Mouse (Mus musculus): ENCODE data around the gene Anxa1. TPM values are rescaled to one million over a fixed set of nuclear protein-coding genes. Genes with fewer than 3 reads are reported as not detected.

Gene Anxa1
- total and polyA plus RNA-seq, 2 experiments from 2014 or later = 17.4 to 52.2 TPM

DNA sequence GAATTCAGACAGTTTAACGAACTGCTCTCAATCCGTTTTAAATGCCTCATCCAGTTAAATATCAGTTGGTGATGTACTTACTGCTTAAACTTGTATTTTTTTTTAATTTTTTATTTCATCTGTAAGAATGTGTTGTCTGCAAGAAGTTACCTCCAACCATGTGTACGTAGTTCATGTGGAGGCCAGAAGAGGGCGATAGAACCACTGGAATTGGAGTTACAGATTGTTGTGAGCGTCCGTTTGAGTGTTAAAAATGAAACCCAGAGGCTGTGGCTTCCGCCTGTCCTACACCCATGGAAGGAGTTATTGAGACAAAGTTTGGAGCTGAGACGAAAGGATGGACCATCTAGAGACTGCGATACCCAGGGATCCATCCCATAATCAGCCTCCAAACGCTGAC is 27.5 kb downstream of the Anxa1 start:
- WGBS = 65% methylated on average over 10 of the region's 10 CpGs
- Histone ChIP-seq H3K9me3 (replicated peaks; ENCODE audit: control insufficient read depth, low read length) (no peaks in the 10 kb centered on the region), H3K4me1 (ENCODE audit: control insufficient read depth, insufficient read depth) (no peaks in the 10 kb centered on the region), H3K4me3 (ENCODE audit: low read depth, low read length) (no peak overlapping the region), H3K27me3 (ENCODE audit: control insufficient read depth, insufficient read depth, low read length) (no peaks in the 10 kb centered on the region), H3K36me3 (replicated peaks; ENCODE audit: control insufficient read depth, insufficient read depth, low read length) (no peaks in the 10 kb centered on the region), H3K27ac (ENCODE audit: low read depth) (no peak overlapping the region), H3K4me2 (ENCODE audit: low read depth, low read length) (no peak overlapping the region), H3K9ac (replicated peaks; ENCODE audit: low read depth, low read length) (no peak overlapping the region)
- TF ChIP-seq CTCF (IDR thresholded peaks at IDR 0.05; ENCODE audit: low read depth) (peak; percentile 24; the same call in 1 of the 2 replicates), EP300 (IDR thresholded peaks at IDR 0.05; ENCODE audit: low read depth) (no peak)
- DNase-seq (ENCODE audit: low spot score) (no peak), ATAC-seq (ENCODE audit: insufficient read depth, low read depth) (no peak)

GRCm38 (mm10) chr19:20361917-20362577 is 28.7 kb downstream of the Anxa1 start:
- no peak overlapping the region for H3K9ac ChIP-seq (replicated peaks; ENCODE audit: low read depth, low read length)
- no peak for ATAC-seq (ENCODE audit: insufficient read depth, low read depth)
- no peaks in the 10 kb centered on the region for H3K9me3 ChIP-seq (replicated peaks; ENCODE audit: control insufficient read depth, low read length)
- H3K27ac ChIP-seq (ENCODE audit: low read depth) = no peak overlapping the region
- no peaks in the 10 kb centered on the region for H3K36me3 ChIP-seq (replicated peaks; ENCODE audit: control insufficient read depth, insufficient read depth, low read length)
- H3K27me3 ChIP-seq (ENCODE audit: control insufficient read depth, insufficient read depth, low read length) = no peaks in the 10 kb centered on the region
- no peak overlapping the region for H3K4me3 ChIP-seq (ENCODE audit: low read depth, low read length)
- WGBS = 45% methylated on average over 2 of the region's 2 CpGs
- H3K4me1 ChIP-seq (ENCODE audit: control insufficient read depth, insufficient read depth) = no peaks in the 10 kb centered on the region
- H3K4me2 ChIP-seq (ENCODE audit: low read depth, low read length) = no peak overlapping the region
- DNase-seq (ENCODE audit: low spot score) = peak; percentile 65
- TF ChIP-seq EP300 (IDR thresholded peaks at IDR 0.05; ENCODE audit: low read depth) (no peak), CTCF (IDR thresholded peaks at IDR 0.05; ENCODE audit: low read depth) (peak; percentile 68)

GRCm38 (mm10) chr19:20358679-20359078 is 32.1 kb downstream of the Anxa1 start:
- WGBS = 38% methylated on average over 5 of the region's 5 CpGs
- Histone ChIP-seq H3K27ac (ENCODE audit: low read depth) (no peak overlapping the region), H3K9me3 (replicated peaks; ENCODE audit: control insufficient read depth, low read length) (no peaks in the 10 kb centered on the region)

GRCm38 (mm10) chr19:20345317-20345917 is 45.3 kb downstream of the Anxa1 start:
- 10% methylated on average over 8 of the region's 8 CpGs for WGBS
- Histone ChIP-seq H3K9ac (replicated peaks; ENCODE audit: low read depth, low read length) (no peak overlapping the region), H3K4me3 (ENCODE audit: low read depth, low read length) (no peak overlapping the region), H3K9me3 (replicated peaks; ENCODE audit: control insufficient read depth, low read length) (no peaks in the 10 kb centered on the region), H3K27me3 (ENCODE audit: control insufficient read depth, insufficient read depth, low read length) (no peaks in the 10 kb centered on the region), H3K36me3 (replicated peaks; ENCODE audit: control insufficient read depth, insufficient read depth, low read length) (no peaks in the 10 kb centered on the region), H3K27ac (ENCODE audit: low read depth) (no peak overlapping the region), H3K4me1 (ENCODE audit: control insufficient read depth, insufficient read depth) (no peaks in the 10 kb centered on the region), H3K4me2 (ENCODE audit: low read depth, low read length) (no peak overlapping the region)
- TF ChIP-seq EP300 (IDR thresholded peaks at IDR 0.05; ENCODE audit: low read depth) = no peak
- TF ChIP-seq CTCF (IDR thresholded peaks at IDR 0.05; ENCODE audit: low read depth) = peak; percentile 89
- ATAC-seq (ENCODE audit: insufficient read depth, low read depth) (peak; percentile 58; the same call in 1 of the 2 replicates), DNase-seq (ENCODE audit: low spot score) (peak; percentile 66)

More at GRCm38 (mm10) chr19:20358679-20359078, 32.1 kb downstream of the Anxa1 start:
- H3K4me2 ChIP-seq (ENCODE audit: low read depth, low read length) = no peak overlapping the region
- no peak overlapping the region for H3K9ac ChIP-seq (replicated peaks; ENCODE audit: low read depth, low read length)
- H3K27me3 ChIP-seq (ENCODE audit: control insufficient read depth, insufficient read depth, low read length) = no peaks in the 10 kb centered on the region
- no peak overlapping the region for H3K4me3 ChIP-seq (ENCODE audit: low read depth, low read length)
- H3K36me3 ChIP-seq (replicated peaks; ENCODE audit: control insufficient read depth, insufficient read depth, low read length) = no peaks in the 10 kb centered on the region
- DNase-seq (ENCODE audit: low spot score) (no peak), ATAC-seq (ENCODE audit: insufficient read depth, low read depth) (no peak)
- H3K4me1 ChIP-seq (ENCODE audit: control insufficient read depth, insufficient read depth) = no peaks in the 10 kb centered on the region
- TF ChIP-seq CTCF (IDR thresholded peaks at IDR 0.05; ENCODE audit: low read depth) = no peak
- TF ChIP-seq EP300 (IDR thresholded peaks at IDR 0.05; ENCODE audit: low read depth) = no peak

- no peaks in the 10 kb centered on the region for H3K36me3 ChIP-seq (replicated peaks; ENCODE audit: control insufficient read depth, insufficient read depth, low read length)
- DNase-seq (ENCODE audit: low spot score) = peak; percentile 58
- 40% methylated on average over 11 of the region's 11 CpGs for WGBS
- H3K4me2 ChIP-seq (ENCODE audit: low read depth, low read length) = peak overlapping the region; percentile 31; the same call in 1 of the 2 replicates
- no peaks in the 10 kb centered on the region for H3K4me1 ChIP-seq (ENCODE audit: control insufficient read depth, insufficient read depth)
- H3K9ac ChIP-seq (replicated peaks; ENCODE audit: low read depth, low read length) = no peak overlapping the region
- no peaks in the 10 kb centered on the region for H3K9me3 ChIP-seq (replicated peaks; ENCODE audit: control insufficient read depth, low read length)
- no peak overlapping the region for H3K27ac ChIP-seq (ENCODE audit: low read depth)
- TF ChIP-seq EP300 (IDR thresholded peaks at IDR 0.05; ENCODE audit: low read depth) (no peak), CTCF (IDR thresholded peaks at IDR 0.05; ENCODE audit: low read depth) (peak; percentile 74)
- no peak overlapping the region for H3K4me3 ChIP-seq (ENCODE audit: low read depth, low read length)
- H3K27me3 ChIP-seq (ENCODE audit: control insufficient read depth, insufficient read depth, low read length) = no peaks in the 10 kb centered on the region
- ATAC-seq (ENCODE audit: insufficient read depth, low read depth) = peak; percentile 44; the same call in 1 of the 2 replicates
Measured at GRCm38 (mm10) chr19:20344511-20345316, 46.0 kb downstream of the Anxa1 start.
